Mouse (Mus musculus): ENCODE measurements around the gene Notch2.

GRCm38 (mm10) chr3:98079601-98080215 lies 66.4 kb downstream of the Notch2 start:
- TF ChIP-seq CTCF (IDR thresholded peaks at IDR 0.05; ENCODE audit: control insufficient read depth, insufficient read depth, low read length) (no peak), POLR2A (IDR thresholded peaks at IDR 0.05; ENCODE audit: borderline replicate concordance, control insufficient read depth, low read depth, low read length) (no peak)

All from bone marrow, adult 2 months (tissue).